Mouse (Mus musculus): ENCODE results near the gene Agpat1. TPM values are rescaled to one million over a fixed set of nuclear protein-coding genes. Genes with fewer than 3 reads are reported as not detected.

The Agpat1 gene
- total and polyA plus RNA-seq, 3 experiments = 11.2 to 47.4 (median 44.4) TPM

DNA sequence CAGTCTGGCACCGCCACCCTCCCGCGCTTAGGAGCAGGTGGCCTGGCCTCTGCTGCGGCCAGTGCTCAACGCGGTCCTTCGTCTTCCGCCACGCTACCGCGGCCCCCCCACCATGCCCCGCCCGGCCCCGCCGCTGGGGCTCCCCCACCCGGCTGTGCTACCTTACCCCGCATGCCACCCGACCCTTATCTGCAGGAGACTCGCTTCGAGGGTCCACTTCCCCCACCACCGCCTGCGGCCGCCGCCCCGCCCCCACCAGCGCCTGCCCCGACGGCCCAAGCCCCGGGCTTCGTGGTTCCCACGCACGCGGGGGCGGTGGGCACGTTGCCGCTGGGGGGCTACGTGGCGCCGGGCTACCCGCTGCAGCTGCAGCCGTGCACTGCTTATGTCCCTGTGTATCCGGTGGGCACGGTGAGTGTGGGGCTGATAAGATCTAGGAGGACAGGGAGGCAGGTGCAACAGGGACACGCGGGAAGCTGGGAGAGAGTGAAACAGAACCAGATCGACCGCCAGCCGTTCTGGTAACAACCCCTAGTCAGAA, 26.8 kb downstream of the Agpat1 start:
- Histone ChIP-seq H3K27ac (ENCODE audit: insufficient read depth, low read depth) (no peak overlapping the region), H3K27me3 (replicated peaks) (peaks cover 72% of the 10 kb centered on the region), H3K36me3 (replicated peaks in 1 of 2; ENCODE audit: control insufficient read depth in 1 of 2, insufficient read depth in 1 of 2, low read length in 1 of 2) (no peaks in the 10 kb centered on the region), H3K9ac (ENCODE audit: insufficient read depth, low read depth) (no peak overlapping the region), H3K4me3 (replicated peaks in 1 of 3; ENCODE audit: low read depth in 2 of 3, low read length in 2 of 3, poor library complexity in 1 of 3) (no peak overlapping the region), H3K9me3 (replicated peaks; ENCODE audit: low read length) (peaks cover 2% of the 10 kb centered on the region), H3K4me2 (ENCODE audit: insufficient read depth, low read depth, poor library complexity, severe bottlenecking) (no peak overlapping the region), H3K4me1 (ENCODE audit: control insufficient read depth in 1 of 2, insufficient read depth in 2 of 2) (peaks cover 2 to 3% of the 10 kb centered on the region in 2 experiments; a peak in 2 of 4 replicates), H3K79me2 (replicated peaks; ENCODE audit: control insufficient read depth, extremely low read depth, insufficient read depth, poor library complexity, severe bottlenecking) (no peaks in the 10 kb centered on the region)
- dilution Hi-C loops (cut with MboI; ENCODE audit: extremely low pct_ligation_motif_present, extremely low pct_unique_long_range_greater_than_20kb, low sequenced_read_pairs) = no loop called here
- in situ Hi-C loops (cut with MboI; ENCODE audit: low pct_ligation_motif_present, low pct_unique_long_range_greater_than_20kb, low sequenced_read_pairs) = no loop called here
- DNase-seq (ENCODE audit: extremely low read depth) = no peak
- TF ChIP-seq KAT2A (IDR thresholded peaks at IDR 0.05; ENCODE audit: insufficient replicate concordance, low read length) = no peak
- TF ChIP-seq MAX (IDR thresholded peaks at IDR 0.05; ENCODE audit: low read length) = no peak
- no peak for TF ChIP-seq TBP (conservative IDR thresholded peaks at IDR 0.05; ENCODE audit: low read depth, low read length)
- no peak for TF ChIP-seq MXI1 (IDR thresholded peaks at IDR 0.05; ENCODE audit: low read depth, low read length)
- no peak for TF ChIP-seq SIN3A (IDR thresholded peaks at IDR 0.05; ENCODE audit: low read length)
- TF ChIP-seq JUND (conservative IDR thresholded peaks at IDR 0.05; ENCODE audit: low read depth, low read length) = no peak
- no peak for TF ChIP-seq NELFE (IDR thresholded peaks at IDR 0.05; ENCODE audit: low read depth, low read length)
- TF ChIP-seq ZNF384 (IDR thresholded peaks at IDR 0.05; ENCODE audit: low read depth, low read length) = no peak
- no peak for TF ChIP-seq MYC (IDR thresholded peaks at IDR 0.05; ENCODE audit: low read depth, low read length)
- TF ChIP-seq POLR2A (IDR thresholded peaks at IDR 0.05; ENCODE audit: low read depth, low read length) = no peak
- TF ChIP-seq UBTF (IDR thresholded peaks at IDR 0.05; ENCODE audit: low read depth, low read length) = no peak
- TF ChIP-seq RAD21 (IDR thresholded peaks at IDR 0.05; ENCODE audit: low read depth, low read length) = no peak
- TF ChIP-seq SMC3 (IDR thresholded peaks at IDR 0.05; ENCODE audit: low read depth, low read length) = no peak

DNA sequence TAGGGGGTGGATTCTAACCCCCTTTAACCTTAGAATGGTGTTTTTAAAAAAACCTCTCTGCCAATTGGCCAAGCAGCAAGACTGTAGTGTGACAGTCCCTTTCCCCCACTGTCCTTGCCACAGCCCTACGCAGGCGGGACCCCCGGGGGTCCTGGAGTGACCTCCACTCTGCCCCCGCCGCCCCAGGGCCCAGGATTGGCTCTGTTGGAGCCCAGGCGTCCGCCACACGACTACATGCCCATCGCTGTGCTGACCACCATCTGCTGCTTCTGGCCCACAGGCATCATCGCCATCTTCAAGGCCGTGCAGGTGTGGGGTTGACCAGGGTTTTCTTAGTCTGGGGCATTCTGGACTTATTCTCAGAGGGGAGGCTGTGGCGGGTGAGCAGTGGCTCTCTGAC, 27.6 kb downstream of the Agpat1 start:
- DNase-seq (ENCODE audit: extremely low read depth) = no peak
- H3K9ac ChIP-seq (ENCODE audit: insufficient read depth, low read depth) = no peak overlapping the region
- TF ChIP-seq ZMIZ1 (IDR thresholded peaks at IDR 0.05; ENCODE audit: low read depth, low read length) (no peak), CHD1 (IDR thresholded peaks at IDR 0.05; ENCODE audit: low read depth, low read length) (no peak), GABPA (IDR thresholded peaks at IDR 0.05; ENCODE audit: insufficient replicate concordance, low read depth, low read length) (no peak), JUND (conservative IDR thresholded peaks at IDR 0.05; ENCODE audit: low read depth, low read length) (no peak), MXI1 (IDR thresholded peaks at IDR 0.05; ENCODE audit: low read depth, low read length) (no peak), ETS1 (conservative IDR thresholded peaks at IDR 0.05; ENCODE audit: low read depth, low read length) (no peak), USF2 (conservative IDR thresholded peaks at IDR 0.05; ENCODE audit: low read depth, low read length) (no peak), SMC3 (IDR thresholded peaks at IDR 0.05; ENCODE audit: low read depth, low read length) (no peak), KAT2A (IDR thresholded peaks at IDR 0.05; ENCODE audit: insufficient replicate concordance, low read length) (no peak), MAFK (IDR thresholded peaks at IDR 0.05; ENCODE audit: insufficient replicate concordance, low read length) (no peak), MAX (IDR thresholded peaks at IDR 0.05; ENCODE audit: low read length) (no peak), ZC3H11A (IDR thresholded peaks at IDR 0.05; ENCODE audit: low read depth, low read length) (no peak), ZKSCAN1 (IDR thresholded peaks at IDR 0.05; ENCODE audit: borderline replicate concordance, low read depth, low read length) (no peak)
- dilution Hi-C loops (cut with MboI; ENCODE audit: extremely low pct_ligation_motif_present, extremely low pct_unique_long_range_greater_than_20kb, low sequenced_read_pairs) = no loop called here
- no peaks in the 10 kb centered on the region for H3K36me3 ChIP-seq (replicated peaks in 1 of 2; ENCODE audit: control insufficient read depth in 1 of 2, insufficient read depth in 1 of 2, low read length in 1 of 2)
- H3K4me3 ChIP-seq (replicated peaks in 1 of 3; ENCODE audit: low read depth in 2 of 3, low read length in 2 of 3, poor library complexity in 1 of 3) = no peak overlapping the region
- H3K9me3 ChIP-seq (replicated peaks; ENCODE audit: low read length) = no peaks in the 10 kb centered on the region
- no peak overlapping the region for H3K27ac ChIP-seq (ENCODE audit: insufficient read depth, low read depth)
- no peaks in the 10 kb centered on the region for H3K79me2 ChIP-seq (replicated peaks; ENCODE audit: control insufficient read depth, extremely low read depth, insufficient read depth, poor library complexity, severe bottlenecking)
- in situ Hi-C loops (cut with MboI; ENCODE audit: low pct_ligation_motif_present, low pct_unique_long_range_greater_than_20kb, low sequenced_read_pairs) = no loop called here
- H3K4me2 ChIP-seq (ENCODE audit: insufficient read depth, low read depth, poor library complexity, severe bottlenecking) = no peak overlapping the region
- H3K4me1 ChIP-seq (ENCODE audit: control insufficient read depth in 1 of 2, insufficient read depth in 2 of 2) = peaks cover 2 to 3% of the 10 kb centered on the region in 2 experiments; a peak in 2 of 4 replicates
- peaks cover 74% of the 10 kb centered on the region for H3K27me3 ChIP-seq (replicated peaks)
